Mouse (Mus musculus) limb, embryonic 14.5 days (tissue): Measurements from ENCODE around the gene Samm50. TPM values are rescaled to one million over a fixed set of nuclear protein-coding genes. Genes with fewer than 3 reads are reported as not detected.
"Not testable (repeated sequence)": the region's sequence is repeated elsewhere in the genome, so short reads cannot be mapped to it uniquely, and the experiment has no call there.

Experiments used
- ATAC-seq: fragments of 200-750 bp; cut with Nextera tagmentation; 2 replicates; pipeline ENCODE4 v1.8.0; 2017; ENCODE audit warnings: low read depth, moderate number of reproducible peaks, moderate TSS enrichment; ENCODE audit not compliant: low FRiP score
- DNase-seq: peaks from one replicate; pipeline ENCODE4 v3.0.0-alpha.2; 2015; ENCODE audit warnings: low spot score
- H3K27ac ChIP-seq: fragments of 300-500 bp; sonication (generic); replicated peaks from 2 replicates; pipeline ENCODE4 v1.5.1; 2014; ENCODE audit warnings: low read depth, mild to moderate bottlenecking, low read length, moderate library complexity, mixed read lengths
- H3K27me3 ChIP-seq: fragments of 300-500 bp; sonication (generic); 2 replicates; pipeline ENCODE4 v1.6.1; 2014; ENCODE audit warnings: low read length, mixed read lengths; ENCODE audit not compliant: control insufficient read depth, insufficient read depth
- H3K36me3 ChIP-seq: fragments of 300-500 bp; sonication (generic); 2 replicates; pipeline ENCODE4 v1.6.1; 2014; ENCODE audit warnings: mild to moderate bottlenecking, low read length, moderate library complexity, mixed read lengths; ENCODE audit not compliant: control insufficient read depth, insufficient read depth
- H3K4me1 ChIP-seq: fragments of 300-500 bp; sonication (generic); 2 replicates; pipeline ENCODE4 v1.6.1; 2014; ENCODE audit warnings: antibody characterized with exemption, low read length, mixed read lengths; ENCODE audit not compliant: control insufficient read depth, insufficient read depth
- H3K4me2 ChIP-seq: fragments of 300-500 bp; sonication (generic); replicated peaks from 2 replicates; pipeline ENCODE4 v1.6.1; 2014; ENCODE audit warnings: low read depth, mild to moderate bottlenecking, low read length, moderate library complexity; ENCODE audit not compliant: severe bottlenecking
- H3K4me3 ChIP-seq: fragments of 300-500 bp; sonication (generic); replicated peaks from 2 replicates; pipeline ENCODE4 v1.5.1; 2014; ENCODE audit warnings: low read length
- H3K9ac ChIP-seq: fragments of 300-500 bp; sonication (generic); 2 replicates; pipeline ENCODE4 v1.6.1; 2014; ENCODE audit warnings: mild to moderate bottlenecking, low read depth, low read length, moderate library complexity; ENCODE audit not compliant: severe bottlenecking
- H3K9me3 ChIP-seq: fragments of 300-500 bp; sonication (generic); 2 replicates; pipeline ENCODE4 v1.6.1; 2016; ENCODE audit warnings: low read length; ENCODE audit not compliant: control insufficient read depth
- POLR2A ChIP-seq: fragments of 200-500 bp; IDR thresholded peaks from 2 replicates; pipeline ENCODE4 v1.8.0; 2012; ENCODE audit warnings: inconsistent platforms, mild to moderate bottlenecking, moderate library complexity, borderline replicate concordance; ENCODE audit not compliant: insufficient read depth, insufficient read length; ENCODE audit errors: extremely low read depth
- WGBS: fragments of 180-500 bp; shearing (Covaris S2); extraction: QIAGEN DNeasy Blood & Tissue Kit; methylation state at CpG from one replicate; pipeline ENCODE4 v1.1.7; 2014; 5-methylcytosine and 5-hydroxymethylcytosine counted together
- polyA plus RNA-seq, 2 experiments: library from polyadenylated mRNA; depleted of rRNA in 1 of 2; stranded (reverse) in 1 of 2; unstranded in 1 of 2; fragments of >200 nt; fragmentation: Nextera tagmentation in 1 of 2; extraction: Ambion mirVana in 1 of 2; gene quantifications; 2 replicates each; pipeline versions ENCODE4 v1.2.1 to v1.2.3; 2012 to 2014

The Samm50 gene
- polyA plus RNA-seq (2012; rRNA removed) (22.2 and 29.1 TPM in 2 replicates), polyA plus RNA-seq (2014; fragmentation: Nextera tagmentation; extraction: Ambion mirVana) (71.2 and 71.8 TPM in 2 replicates)

DNA sequence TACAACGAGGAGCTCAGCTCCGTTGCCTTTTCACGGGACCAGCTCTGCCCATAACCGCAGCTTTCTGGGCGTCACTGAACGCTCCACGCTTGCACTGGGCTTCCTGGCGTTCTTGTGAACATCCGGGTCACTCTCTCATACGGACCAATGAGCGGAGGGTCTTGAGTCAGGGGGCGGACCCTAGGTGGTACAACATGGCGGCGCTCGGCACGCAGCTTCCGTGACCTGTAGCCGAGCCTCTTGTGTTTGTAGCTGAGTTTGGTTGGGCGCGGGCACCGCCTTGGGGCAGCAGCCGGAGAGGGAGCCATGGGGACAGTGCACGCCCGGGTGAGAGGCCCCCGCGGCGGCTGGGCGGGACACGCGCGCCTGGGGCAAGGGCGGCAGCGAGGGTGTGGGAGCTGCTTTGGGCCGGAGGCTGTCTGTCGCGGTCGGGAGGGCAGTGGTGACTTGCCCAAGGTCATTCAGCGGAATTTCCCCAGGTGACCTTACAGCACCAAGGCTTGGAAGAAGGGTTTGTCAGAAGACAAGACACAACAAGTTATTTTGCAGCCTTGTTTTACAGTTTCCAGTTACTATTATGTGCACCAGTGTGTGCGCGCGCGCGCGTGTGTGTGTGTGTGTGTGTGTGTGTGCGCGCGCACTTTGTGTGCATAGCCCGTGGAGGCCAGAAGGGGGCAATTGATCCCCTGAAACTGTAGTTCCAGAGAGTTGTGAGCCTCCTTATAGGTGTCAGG lies at the start of gene Samm50:
Gene Samm50 (plus strand): TSS at position 184 of the 734 bp plus-strand sequence.
- H3K9me3 ChIP-seq: no peaks in the 10 kb centered on the region
- ATAC-seq (peak; percentile 99), DNase-seq (peak; percentile 95)
- peaks cover 5% of the 10 kb centered on the region for H3K4me1 ChIP-seq
- H3K9ac ChIP-seq: peak within 1 kb of the TSS; percentile 88
- WGBS: 6% methylated on average over 48 of the region's 48 CpGs
- H3K27ac ChIP-seq: peak within 1 kb of the TSS; percentile 89
- peak within 1 kb of the TSS; percentile 79 for H3K4me2 ChIP-seq
- peak; percentile 85; the same call in 1 of the 2 replicates for TF ChIP-seq POLR2A
- peaks cover 18% of the 10 kb centered on the region for H3K36me3 ChIP-seq
- H3K27me3 ChIP-seq: no peaks in the 10 kb centered on the region
- H3K4me3 ChIP-seq: peak within 1 kb of the TSS; percentile 90

DNA sequence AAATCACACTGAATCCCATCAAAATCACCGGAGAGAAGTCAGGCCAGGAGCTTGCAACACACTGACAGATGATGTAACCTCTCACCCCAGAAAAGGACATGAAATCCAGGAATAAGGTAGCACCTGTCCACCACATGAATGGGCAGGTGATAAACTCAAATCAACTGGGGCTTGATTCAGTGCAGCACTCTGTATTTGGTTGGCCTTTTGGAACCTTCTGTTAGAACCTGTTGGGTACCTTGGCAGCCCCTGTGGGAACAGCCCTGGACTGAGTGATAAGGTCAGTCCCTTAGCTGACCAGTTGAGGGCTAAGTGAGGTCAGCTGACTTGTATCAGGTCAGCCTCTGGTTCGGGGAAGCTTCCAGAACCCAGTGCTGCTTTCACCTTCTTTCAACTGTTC lies 35.9 kb upstream of the Samm50 start:
- no peak for DNase-seq
- Histone ChIP-seq H3K27ac (no peak overlapping the region), H3K4me3 (no peak overlapping the region), H3K36me3 (no peaks in the 10 kb centered on the region), H3K4me2 (no peak overlapping the region), H3K4me1 (no peaks in the 10 kb centered on the region), H3K9ac (no peak overlapping the region), H3K9me3 (no peaks in the 10 kb centered on the region), H3K27me3 (no peaks in the 10 kb centered on the region)
- 90% methylated on average over 2 of the region's 2 CpGs for WGBS
- no peak for TF ChIP-seq POLR2A
- ATAC-seq: no peak

DNA sequence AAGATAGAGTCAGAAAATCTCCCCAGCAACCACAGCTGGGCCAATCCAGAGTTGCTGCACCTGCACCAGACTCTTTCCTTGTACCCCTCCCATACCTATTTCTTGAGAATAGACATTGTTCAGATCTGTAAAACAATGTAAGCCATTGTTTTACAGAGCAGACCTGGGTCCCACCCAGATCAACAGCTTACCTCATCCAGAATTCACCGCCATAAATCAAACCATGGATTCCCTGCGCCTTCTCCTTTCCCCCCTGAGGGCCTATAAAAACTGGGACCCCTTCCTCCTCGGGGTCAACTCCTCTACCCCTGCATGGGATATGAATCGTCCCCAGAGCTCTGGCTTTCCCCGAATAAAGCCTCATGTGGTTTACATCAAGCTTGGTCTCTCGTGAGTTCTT lies 34.5 kb upstream of the Samm50 start:
- not testable (repeated sequence) for H3K36me3 ChIP-seq, H3K4me1 ChIP-seq, H3K27ac ChIP-seq, H3K9ac ChIP-seq, ATAC-seq, H3K4me2 ChIP-seq, H3K27me3 ChIP-seq, H3K4me3 ChIP-seq, DNase-seq, H3K9me3 ChIP-seq
- 66% methylated on average over 6 of the region's 6 CpGs for WGBS

DNA sequence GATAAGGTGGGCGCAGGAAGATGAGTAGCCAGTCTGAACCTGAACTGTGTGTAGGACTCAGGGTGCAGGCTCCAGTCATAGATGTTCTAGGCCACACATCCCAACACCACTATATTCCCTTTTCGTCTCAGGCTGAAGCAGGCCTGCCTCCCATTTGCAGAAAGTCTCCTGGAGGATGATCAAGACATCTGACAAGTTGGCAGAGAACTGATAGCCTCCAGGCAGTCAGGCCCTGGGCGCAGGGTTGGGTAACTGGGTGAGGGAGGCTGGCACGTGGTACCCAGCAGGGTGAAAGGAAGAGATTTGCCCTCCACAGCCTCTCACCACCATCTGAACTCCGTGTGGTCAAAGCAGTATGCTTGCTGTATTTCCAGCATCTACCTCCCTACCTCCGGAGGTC lies 30.2 kb upstream of the Samm50 start:
- TF ChIP-seq POLR2A: no peak
- Histone ChIP-seq H3K27ac (no peak overlapping the region), H3K27me3 (no peaks in the 10 kb centered on the region), H3K4me3 (no peak overlapping the region), H3K9ac (no peak overlapping the region), H3K4me2 (no peak overlapping the region), H3K36me3 (no peaks in the 10 kb centered on the region), H3K4me1 (no peaks in the 10 kb centered on the region), H3K9me3 (no peaks in the 10 kb centered on the region)
- no peak for DNase-seq
- ATAC-seq: no peak
- whole genome bisulfite sequencing: 78% methylated on average over 6 of the region's 6 CpGs

DNA sequence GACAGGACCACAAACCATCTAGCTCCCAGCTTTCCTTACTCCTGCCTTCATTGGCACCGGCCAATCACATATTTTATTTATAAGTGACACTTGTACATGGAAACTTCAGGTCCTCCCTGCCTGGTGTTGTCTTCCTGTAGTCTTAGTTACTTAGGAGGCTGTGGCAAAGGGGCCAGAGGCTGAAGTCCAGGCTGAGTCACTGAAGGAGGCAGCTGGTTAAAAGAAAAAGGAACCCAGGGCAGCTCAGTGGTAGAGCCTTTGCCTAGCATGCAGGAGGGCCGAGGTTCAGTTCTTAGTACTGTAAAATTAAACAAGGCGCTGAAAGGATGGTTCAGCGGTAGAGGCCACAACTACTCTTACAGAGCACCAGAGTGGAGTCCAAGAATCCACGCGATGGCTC lies 25.2 kb upstream of the Samm50 start:
- DNase-seq (no peak), ATAC-seq (no peak)
- H3K4me2 ChIP-seq: no peak overlapping the region; the same call in 1 of the 2 replicates

More for the DNA sequence above, 25.2 kb upstream of the Samm50 start:
- Histone ChIP-seq H3K9me3 (no peaks in the 10 kb centered on the region), H3K36me3 (no peaks in the 10 kb centered on the region), H3K27me3 (peaks cover 14% of the 10 kb centered on the region; the same call in 1 of the 2 replicates), H3K9ac (no peak overlapping the region), H3K4me3 (no peak overlapping the region), H3K4me1 (peaks cover 10% of the 10 kb centered on the region), H3K27ac (no peak overlapping the region)
- no peak for TF ChIP-seq POLR2A
- WGBS: 70% methylated on average over 6 of the region's 6 CpGs
